Mouse (Mus musculus) frontal cortex, adult (tissue): ENCODE results near the gene Tspan10.

ENCODE experiments used
- ATAC-seq: cut with Nextera tagmentation; 2 replicates; pipeline ENCODE4 v1.9.2; 2017; ENCODE audit warnings: mild to moderate bottlenecking, moderate library complexity, mixed read lengths; ENCODE audit not compliant: low TSS enrichment

The Tspan10 gene

DNA sequence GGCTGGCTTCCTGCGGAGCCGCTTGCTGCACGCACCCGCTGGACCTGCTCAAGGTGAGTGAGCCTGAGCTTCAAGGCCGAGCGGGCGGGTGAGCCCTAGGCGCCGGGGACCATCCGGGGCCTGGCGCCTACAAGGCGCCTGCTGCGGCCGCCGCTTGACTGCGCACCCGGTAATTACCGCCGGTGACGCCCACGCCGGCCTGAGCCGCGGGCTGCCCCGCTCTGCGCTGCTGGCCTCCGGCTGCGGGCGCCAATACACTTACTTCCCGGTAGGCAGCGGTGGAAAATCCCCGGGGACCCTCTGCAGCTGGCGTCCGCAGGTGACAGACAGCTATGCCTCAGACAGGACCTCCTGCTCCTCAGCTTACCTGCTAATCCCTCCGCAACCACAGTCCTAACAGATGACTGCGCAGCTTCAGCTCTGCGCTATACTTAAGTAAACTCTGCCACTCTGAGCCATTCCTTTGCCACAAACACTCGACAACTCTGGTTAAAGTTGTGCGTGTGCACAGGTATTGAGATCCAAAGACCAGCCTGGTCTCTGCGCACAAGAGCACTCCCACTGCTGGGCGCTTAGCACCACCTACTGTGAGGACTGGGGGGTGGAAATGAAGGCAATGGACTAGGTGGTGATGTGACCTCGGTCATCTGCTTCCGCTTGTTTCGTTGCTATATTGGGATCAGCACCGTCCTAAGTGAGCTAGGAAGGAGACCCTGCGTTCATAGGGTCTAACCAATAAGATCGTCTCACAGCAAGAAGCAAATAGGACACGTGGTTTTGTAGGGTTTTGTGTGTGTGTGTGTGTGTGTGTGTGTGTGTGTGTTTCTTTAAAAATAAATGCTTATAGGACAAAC lies 49.8 kb downstream of the Tspan10 start:
- no peak; the same call in 1 of the 2 replicates for ATAC-seq

DNA sequence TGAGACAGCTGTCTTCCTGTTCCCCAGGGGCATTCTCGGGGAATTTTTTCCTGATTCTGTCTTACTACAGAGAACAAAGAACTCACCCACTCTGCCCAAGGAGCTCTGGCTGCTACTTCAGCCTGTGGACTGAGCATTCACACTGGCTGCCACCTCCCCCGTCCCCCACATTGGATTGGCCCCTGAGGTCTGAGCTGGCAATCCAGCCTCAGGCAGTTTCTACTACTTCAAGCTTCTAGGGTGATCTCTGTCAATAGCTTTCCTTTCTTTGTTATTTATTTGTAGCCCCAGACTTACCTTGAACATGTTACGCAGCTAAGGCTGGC lies 50.4 kb downstream of the Tspan10 start:
- no peak for ATAC-seq

DNA sequence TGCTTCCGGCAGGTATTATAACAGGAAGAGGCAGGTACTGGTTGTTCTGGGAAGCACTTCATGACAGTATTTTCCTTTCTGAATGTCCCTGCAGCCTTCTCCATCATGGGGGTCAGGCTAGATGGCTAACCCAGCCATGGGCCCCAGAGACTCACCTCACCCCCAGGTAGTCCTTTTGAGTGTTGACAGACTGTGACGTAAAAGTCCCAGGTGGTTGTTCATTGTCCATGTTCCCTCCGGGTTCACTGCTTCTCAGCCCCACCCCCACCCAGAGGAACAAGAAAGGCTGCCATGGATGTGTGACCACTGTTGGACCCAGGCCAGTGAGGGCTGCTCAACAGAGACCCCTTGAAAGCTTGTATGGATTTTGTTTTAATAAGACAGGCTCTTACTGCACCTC lies 50.9 kb downstream of the Tspan10 start:
- no peak for ATAC-seq

DNA sequence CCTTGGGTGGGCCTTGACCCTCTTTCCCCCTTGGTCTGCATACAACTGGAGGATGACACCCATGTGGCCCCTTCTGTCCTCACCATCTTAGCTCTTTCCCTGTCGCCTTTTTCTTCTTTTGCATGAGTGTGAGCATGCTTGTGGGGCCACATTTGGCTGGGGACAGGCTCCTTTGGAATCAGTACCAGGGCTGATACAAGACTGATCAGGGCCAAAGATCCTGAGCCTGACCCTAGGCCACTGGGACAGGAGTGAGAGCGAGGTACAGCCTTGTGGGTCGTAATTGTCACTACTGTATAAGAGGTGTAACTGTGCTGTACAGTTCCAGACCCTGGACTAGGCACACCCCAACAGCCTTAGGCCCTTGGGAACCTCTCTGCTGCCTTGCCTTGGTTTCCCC lies 51.5 kb downstream of the Tspan10 start:
- ATAC-seq: no peak
